Mouse (Mus musculus) stomach, postnatal 0 days (tissue): Measurements from ENCODE around the gene Cobll1. TPM values are rescaled to one million over a fixed set of nuclear protein-coding genes. Genes with fewer than 3 reads are reported as not detected.

Source experiments
- ATAC-seq: fragments of 200-750 bp; cut with Nextera tagmentation; 2 replicates; pipeline ENCODE4 v1.8.0; 2017; ENCODE audit not compliant: low FRiP score, low TSS enrichment
- DNase-seq: peaks from one replicate; pipeline ENCODE4 v3.0.0-alpha.2; 2016; ENCODE audit warnings: low spot score
- H3K27ac ChIP-seq: fragments of 300-500 bp; sonication (generic); replicated peaks from 2 replicates; pipeline ENCODE4 v1.5.1; 2014; ENCODE audit warnings: mild to moderate bottlenecking, control low read depth
- H3K27me3 ChIP-seq: fragments of 300-500 bp; sonication (generic); 2 replicates; pipeline ENCODE4 v1.6.1; 2014; ENCODE audit warnings: low read length; ENCODE audit not compliant: control insufficient read depth, insufficient read depth
- H3K36me3 ChIP-seq: fragments of 300-500 bp; sonication (generic); 2 replicates; pipeline ENCODE4 v1.6.1; 2014; ENCODE audit warnings: low read length, mixed read lengths; ENCODE audit not compliant: control insufficient read depth, insufficient read depth
- H3K4me1 ChIP-seq: fragments of 300-500 bp; sonication (generic); replicated peaks from 2 replicates; pipeline ENCODE4 v1.6.1; 2014; ENCODE audit warnings: antibody characterized with exemption; ENCODE audit not compliant: control insufficient read depth, insufficient read depth
- H3K4me2 ChIP-seq: fragments of 300-500 bp; sonication (generic); replicated peaks from 2 replicates; pipeline ENCODE4 v1.6.1; 2014; ENCODE audit warnings: low read depth, mild to moderate bottlenecking, control low read depth, moderate library complexity
- H3K4me3 ChIP-seq: fragments of 300-500 bp; sonication (generic); 2 replicates; pipeline ENCODE4 v1.5.1; 2014; ENCODE audit warnings: low read depth, low read length, control low read depth
- H3K9ac ChIP-seq: fragments of 300-500 bp; sonication (generic); 2 replicates; pipeline ENCODE4 v1.6.1; 2014; ENCODE audit warnings: mild to moderate bottlenecking, low read length, control low read depth, mixed read lengths
- H3K9me3 ChIP-seq: fragments of 300-500 bp; sonication (generic); 2 replicates; pipeline ENCODE4 v1.6.1; 2016; ENCODE audit warnings: low read length; ENCODE audit not compliant: control insufficient read depth
- CTCF ChIP-seq: IDR thresholded peaks from 2 replicates; pipeline ENCODE4 v1.5.1; 2016; ENCODE audit warnings: antibody characterized with exemption, low read depth, mild to moderate bottlenecking, moderate library complexity
- EP300 ChIP-seq: optimal IDR thresholded peaks from 2 replicates; pipeline ENCODE3; 2016; ENCODE audit warnings: antibody characterized with exemption
- WGBS: fragments of 180-500 bp; shearing (Covaris S2); extraction: QIAGEN DNeasy Blood & Tissue Kit; methylation state at CpG from one replicate; pipeline ENCODE4 v1.1.7; 2014; 5-methylcytosine and 5-hydroxymethylcytosine counted together
- polyA plus RNA-seq: library from polyadenylated mRNA; unstranded; fragments of >200 nt; fragmentation: Nextera tagmentation; extraction: Ambion mirVana; gene quantifications from 2 replicates; pipeline ENCODE4 v1.2.1, GENCODE M21; 2015

Cobll1 gene
- polyA plus RNA-seq, 1 experiment from 2014 or later, result 9.3 TPM

DNA sequence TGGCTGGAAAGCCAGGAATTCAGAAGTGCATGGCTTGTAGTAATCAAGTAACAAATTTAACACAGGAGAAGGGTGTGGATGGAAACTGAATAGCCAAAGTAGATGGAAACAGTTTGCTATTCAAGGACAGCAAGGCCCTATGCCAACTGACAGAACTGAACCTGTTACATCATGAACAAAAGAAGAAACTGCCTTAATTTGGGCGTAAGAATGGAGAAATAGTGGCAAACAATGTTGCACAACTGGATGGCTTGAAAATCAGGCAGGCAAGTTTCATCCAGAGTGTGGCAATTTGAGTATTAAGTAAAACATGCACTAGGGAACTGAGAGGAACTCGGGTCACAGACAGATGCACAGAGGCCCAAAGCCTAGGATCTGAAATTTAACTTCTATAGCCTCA is 137.8 kb downstream of the Cobll1 start:
- no peak for ATAC-seq
- 70% methylated on average over 2 of the region's 2 CpGs for WGBS
- Histone ChIP-seq H3K27me3 (no peaks in the 10 kb centered on the region), H3K27ac (no peak overlapping the region), H3K4me2 (no peak overlapping the region), H3K4me3 (no peak overlapping the region), H3K9me3 (no peaks in the 10 kb centered on the region), H3K36me3 (peaks cover 5% of the 10 kb centered on the region; the same call in 1 of the 2 replicates), H3K9ac (no peak overlapping the region), H3K4me1 (no peaks in the 10 kb centered on the region)
- no peak for DNase-seq
- TF ChIP-seq EP300, result no peak

DNA sequence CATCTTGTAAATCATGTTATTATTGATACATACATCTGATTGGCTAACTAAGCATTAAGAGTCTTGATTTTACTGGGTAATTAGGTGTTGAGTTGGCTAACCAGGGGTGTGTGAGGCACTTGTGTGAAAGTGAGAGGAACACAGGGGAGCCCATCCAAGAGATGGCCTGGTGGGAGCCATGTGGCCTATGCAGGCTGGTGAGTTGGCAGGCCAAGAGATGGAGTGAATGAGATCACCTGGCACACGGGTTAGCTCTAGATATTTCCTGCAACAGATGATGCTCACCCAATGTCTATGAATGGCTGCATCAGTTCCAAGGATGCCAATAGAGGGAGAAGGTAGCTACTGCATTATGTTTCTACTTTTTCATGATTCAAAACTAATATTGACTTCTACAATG is 139.2 kb downstream of the Cobll1 start:
- Histone ChIP-seq H3K4me3 (no peak overlapping the region), H3K27ac (no peak overlapping the region), H3K9me3 (no peaks in the 10 kb centered on the region), H3K4me1 (no peaks in the 10 kb centered on the region), H3K9ac (no peak overlapping the region), H3K27me3 (no peaks in the 10 kb centered on the region), H3K4me2 (no peak overlapping the region), H3K36me3 (peaks cover 5% of the 10 kb centered on the region; the same call in 1 of the 2 replicates)
- no peak for DNase-seq
- WGBS, result 87% methylated on average over 1 of the region's 1 CpGs
- ATAC-seq, result no peak
- TF ChIP-seq EP300, result no peak
- no peak for TF ChIP-seq CTCF

- H3K27ac ChIP-seq, result no peak overlapping the region
- H3K27me3 ChIP-seq, result no peaks in the 10 kb centered on the region
- no peaks in the 10 kb centered on the region for H3K4me1 ChIP-seq
- H3K4me2 ChIP-seq, result no peak overlapping the region
- WGBS, result 56% methylated on average over 6 of the region's 6 CpGs
- H3K9me3 ChIP-seq, result no peaks in the 10 kb centered on the region
- no peak overlapping the region for H3K9ac ChIP-seq
- no peak overlapping the region for H3K4me3 ChIP-seq
- DNase-seq (no peak), ATAC-seq (no peak)
- peaks cover 3% of the 10 kb centered on the region; the same call in 1 of the 2 replicates for H3K36me3 ChIP-seq
- TF ChIP-seq EP300 (no peak), CTCF (no peak)
These were observed 143.6 kb downstream of the Cobll1 start for GRCm38 (mm10) chr2:65095571-65095970.

DNA sequence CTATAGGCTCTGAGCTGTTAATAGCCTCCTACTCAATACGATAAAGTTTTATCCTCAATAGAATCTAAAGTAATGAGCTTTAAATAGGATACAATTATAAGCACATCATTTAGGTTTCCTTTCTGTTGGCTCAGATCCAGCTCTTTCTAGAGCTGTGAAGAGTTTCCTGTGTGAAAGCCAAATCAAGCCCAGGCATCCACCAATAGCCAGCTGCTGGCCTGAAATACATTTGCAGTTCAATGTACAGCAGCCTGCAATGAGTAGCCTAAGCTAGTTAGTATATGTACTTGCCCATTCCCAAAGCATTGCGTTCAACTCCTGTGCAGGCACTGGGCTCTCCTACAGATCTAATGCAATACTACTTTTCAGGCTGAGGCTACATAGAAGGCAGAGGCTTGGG is 145.2 kb downstream of the Cobll1 start:
- no peak for DNase-seq
- H3K4me2 ChIP-seq, result no peak overlapping the region
- no peaks in the 10 kb centered on the region for H3K4me1 ChIP-seq
- no peak overlapping the region for H3K27ac ChIP-seq
- WGBS, result 70% methylated on average over 2 of the region's 2 CpGs
- no peaks in the 10 kb centered on the region for H3K9me3 ChIP-seq
- peaks cover 3% of the 10 kb centered on the region; the same call in 1 of the 2 replicates for H3K36me3 ChIP-seq
- no peaks in the 10 kb centered on the region for H3K27me3 ChIP-seq
- H3K9ac ChIP-seq, result no peak overlapping the region
- H3K4me3 ChIP-seq, result no peak overlapping the region
- no peak for TF ChIP-seq EP300
- no peak for TF ChIP-seq CTCF
- no peak for ATAC-seq

GRCm38 (mm10) chr2:65090986-65091385 is 148.2 kb downstream of the Cobll1 start:
- Histone ChIP-seq H3K9ac (no peak overlapping the region), H3K4me2 (no peak overlapping the region), H3K9me3 (no peaks in the 10 kb centered on the region), H3K27me3 (no peaks in the 10 kb centered on the region), H3K36me3 (no peaks in the 10 kb centered on the region), H3K4me3 (no peak overlapping the region), H3K4me1 (no peaks in the 10 kb centered on the region), H3K27ac (no peak overlapping the region)
- 75% methylated on average over 2 of the region's 2 CpGs for WGBS
- ATAC-seq (no peak), DNase-seq (no peak)
- TF ChIP-seq EP300, result no peak
- no peak for TF ChIP-seq CTCF

DNA sequence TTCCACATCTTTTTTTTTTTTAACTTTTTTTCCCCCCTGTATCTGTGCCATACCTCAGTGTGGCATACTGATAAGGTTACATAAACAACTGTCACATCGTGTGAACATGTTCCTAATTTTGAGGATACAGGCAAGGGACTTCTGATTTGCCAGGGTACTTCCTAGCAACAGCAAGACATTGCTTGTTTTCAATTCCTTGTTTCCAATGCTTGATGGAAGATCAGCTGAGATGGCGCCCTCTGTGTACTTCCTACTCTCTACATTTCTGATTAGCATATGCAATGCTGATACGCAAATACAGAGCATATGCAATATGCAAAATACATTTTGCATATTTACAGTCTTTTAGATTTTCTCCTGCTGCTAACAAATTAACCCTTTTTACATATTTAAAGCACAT is 152.0 kb downstream of the Cobll1 start:
- Histone ChIP-seq H3K4me3 (no peak overlapping the region), H3K4me1 (no peaks in the 10 kb centered on the region), H3K36me3 (no peaks in the 10 kb centered on the region), H3K27ac (no peak overlapping the region), H3K27me3 (no peaks in the 10 kb centered on the region), H3K9me3 (no peaks in the 10 kb centered on the region), H3K9ac (no peak overlapping the region), H3K4me2 (no peak overlapping the region)
- DNase-seq (no peak), ATAC-seq (no peak)
- TF ChIP-seq EP300 (no peak), CTCF (no peak)
- 71% methylated on average over 3 of the region's 3 CpGs for WGBS
